Mouse (Mus musculus) stomach, postnatal 0 days (tissue): ENCODE data around the gene Zfp2.

ENCODE experiments used
- CTCF ChIP-seq: IDR thresholded peaks from 2 replicates; pipeline ENCODE4 v1.5.1; 2016; ENCODE audit warnings: antibody characterized with exemption, low read depth, mild to moderate bottlenecking, moderate library complexity
- EP300 ChIP-seq: optimal IDR thresholded peaks from 2 replicates; pipeline ENCODE3; 2016; ENCODE audit warnings: antibody characterized with exemption

- TF ChIP-seq CTCF = no peak
- TF ChIP-seq EP300 = no peak
Measured at GRCm38 (mm10) chr11:50886933-50887293, 29.1 kb downstream of the Zfp2 start.
